Mouse (Mus musculus): Measurements from ENCODE around the gene Pcid2. TPM values are rescaled to one million over a fixed set of nuclear protein-coding genes. Genes with fewer than 3 reads are reported as not detected.

Gene Pcid2
- polyA plus RNA-seq, 2 experiments, result 34.8 to 35.9 TPM

- no peak for TF ChIP-seq POLR2A (IDR thresholded peaks at IDR 0.05; ENCODE audit: borderline replicate concordance, extremely low read depth, insufficient read depth, insufficient read length)
- no peak within 1 kb of the TSS for H3K9ac ChIP-seq (ENCODE audit: low read depth, low read length, severe bottlenecking)
- no peak for DNase-seq (ENCODE audit: low spot score)
- H3K4me2 ChIP-seq (replicated peaks; ENCODE audit: low read depth, low read length, severe bottlenecking), result no peak within 1 kb of the TSS
- H3K27ac ChIP-seq (replicated peaks; ENCODE audit: low read depth, low read length), result no peak within 1 kb of the TSS
- H3K27me3 ChIP-seq (ENCODE audit: control insufficient read depth, insufficient read depth, low read length), result no peaks in the 10 kb centered on the region
- H3K9me3 ChIP-seq (ENCODE audit: control insufficient read depth, low read length), result no peaks in the 10 kb centered on the region
- H3K36me3 ChIP-seq (ENCODE audit: control insufficient read depth, insufficient read depth, low read length), result no peaks in the 10 kb centered on the region
- H3K4me1 ChIP-seq (ENCODE audit: control insufficient read depth, insufficient read depth, low read length), result no peaks in the 10 kb centered on the region
- H3K4me3 ChIP-seq (replicated peaks; ENCODE audit: low read length), result no peak within 1 kb of the TSS
- ATAC-seq (ENCODE audit: low FRiP score, low read depth), result no peak
- 74% methylated on average over 17 of the region's 17 CpGs for WGBS
Measured at GRCm38 (mm10) chr8:13060441-13061150, 44.7 kb downstream of the Pcid2 start, which contains the start of gene Proz. Proz (plus strand) TSS chr8:13060914.

GRCm38 (mm10) chr8:13057351-13057750, 47.9 kb downstream of the Pcid2 start:
- no peak for ATAC-seq (ENCODE audit: low FRiP score, low read depth)
- Histone ChIP-seq H3K27me3 (ENCODE audit: control insufficient read depth, insufficient read depth, low read length) (no peaks in the 10 kb centered on the region), H3K4me2 (replicated peaks; ENCODE audit: low read depth, low read length, severe bottlenecking) (no peak overlapping the region), H3K9me3 (ENCODE audit: control insufficient read depth, low read length) (no peaks in the 10 kb centered on the region), H3K9ac (ENCODE audit: low read depth, low read length, severe bottlenecking) (no peak overlapping the region), H3K4me1 (ENCODE audit: control insufficient read depth, insufficient read depth, low read length) (no peaks in the 10 kb centered on the region), H3K4me3 (replicated peaks; ENCODE audit: low read length) (no peak overlapping the region), H3K27ac (replicated peaks; ENCODE audit: low read depth, low read length) (no peak overlapping the region), H3K36me3 (ENCODE audit: control insufficient read depth, insufficient read depth, low read length) (no peaks in the 10 kb centered on the region)
- 85% methylated on average over 4 of the region's 4 CpGs for WGBS
- no peak for DNase-seq (ENCODE audit: low spot score)
- no peak for TF ChIP-seq POLR2A (IDR thresholded peaks at IDR 0.05; ENCODE audit: borderline replicate concordance, extremely low read depth, insufficient read depth, insufficient read length)

- no peak overlapping the region for H3K4me2 ChIP-seq (replicated peaks; ENCODE audit: low read depth, low read length, severe bottlenecking)
- H3K4me1 ChIP-seq (ENCODE audit: control insufficient read depth, insufficient read depth, low read length), result no peaks in the 10 kb centered on the region
- DNase-seq (ENCODE audit: low spot score) (no peak), ATAC-seq (ENCODE audit: low FRiP score, low read depth) (no peak)
- no peak for TF ChIP-seq POLR2A (IDR thresholded peaks at IDR 0.05; ENCODE audit: borderline replicate concordance, extremely low read depth, insufficient read depth, insufficient read length)
- H3K9ac ChIP-seq (ENCODE audit: low read depth, low read length, severe bottlenecking), result no peak overlapping the region
- no peaks in the 10 kb centered on the region for H3K9me3 ChIP-seq (ENCODE audit: control insufficient read depth, low read length)
- no peaks in the 10 kb centered on the region for H3K27me3 ChIP-seq (ENCODE audit: control insufficient read depth, insufficient read depth, low read length)
- 87% methylated on average over 10 of the region's 10 CpGs for WGBS
- no peaks in the 10 kb centered on the region for H3K36me3 ChIP-seq (ENCODE audit: control insufficient read depth, insufficient read depth, low read length)
- H3K27ac ChIP-seq (replicated peaks; ENCODE audit: low read depth, low read length), result no peak overlapping the region
- H3K4me3 ChIP-seq (replicated peaks; ENCODE audit: low read length), result no peak overlapping the region
Measured at GRCm38 (mm10) chr8:13050550-13050949, 54.7 kb downstream of the Pcid2 start.

GRCm38 (mm10) chr8:13047652-13048051, 57.6 kb downstream of the Pcid2 start:
- Histone ChIP-seq H3K4me1 (ENCODE audit: control insufficient read depth, insufficient read depth, low read length) (no peaks in the 10 kb centered on the region), H3K36me3 (ENCODE audit: control insufficient read depth, insufficient read depth, low read length) (no peaks in the 10 kb centered on the region), H3K9me3 (ENCODE audit: control insufficient read depth, low read length) (no peaks in the 10 kb centered on the region), H3K4me2 (replicated peaks; ENCODE audit: low read depth, low read length, severe bottlenecking) (no peak overlapping the region), H3K4me3 (replicated peaks; ENCODE audit: low read length) (no peak overlapping the region), H3K27ac (replicated peaks; ENCODE audit: low read depth, low read length) (no peak overlapping the region), H3K9ac (ENCODE audit: low read depth, low read length, severe bottlenecking) (no peak overlapping the region), H3K27me3 (ENCODE audit: control insufficient read depth, insufficient read depth, low read length) (no peaks in the 10 kb centered on the region)
- ATAC-seq (ENCODE audit: low FRiP score, low read depth), result no peak
- WGBS, result 51% methylated on average over 5 of the region's 5 CpGs
- DNase-seq (ENCODE audit: low spot score), result no peak
- no peak for TF ChIP-seq POLR2A (IDR thresholded peaks at IDR 0.05; ENCODE audit: borderline replicate concordance, extremely low read depth, insufficient read depth, insufficient read length)

- H3K4me2 ChIP-seq (replicated peaks; ENCODE audit: low read depth, low read length, severe bottlenecking), result no peak overlapping the region
- H3K4me3 ChIP-seq (replicated peaks; ENCODE audit: low read length), result no peak overlapping the region
- H3K36me3 ChIP-seq (ENCODE audit: control insufficient read depth, insufficient read depth, low read length), result no peaks in the 10 kb centered on the region
- ATAC-seq (ENCODE audit: low FRiP score, low read depth) (no peak), DNase-seq (ENCODE audit: low spot score) (no peak)
- no peaks in the 10 kb centered on the region for H3K4me1 ChIP-seq (ENCODE audit: control insufficient read depth, insufficient read depth, low read length)
- H3K9ac ChIP-seq (ENCODE audit: low read depth, low read length, severe bottlenecking), result no peak overlapping the region
- no peaks in the 10 kb centered on the region for H3K9me3 ChIP-seq (ENCODE audit: control insufficient read depth, low read length)
- TF ChIP-seq POLR2A (IDR thresholded peaks at IDR 0.05; ENCODE audit: borderline replicate concordance, extremely low read depth, insufficient read depth, insufficient read length), result no peak
- WGBS, result 87% methylated on average over 4 of the region's 4 CpGs
- H3K27ac ChIP-seq (replicated peaks; ENCODE audit: low read depth, low read length), result no peak overlapping the region
- no peaks in the 10 kb centered on the region for H3K27me3 ChIP-seq (ENCODE audit: control insufficient read depth, insufficient read depth, low read length)
Measured at GRCm38 (mm10) chr8:13041459-13041858, 63.8 kb downstream of the Pcid2 start.
